Mouse (Mus musculus) spleen, adult 2 months (tissue): ENCODE data around the gene Slc25a19. TPM values are rescaled to one million over a fixed set of nuclear protein-coding genes. Genes with fewer than 3 reads are reported as not detected.

Experiments
- DNase-seq, 2 experiments: peaks; one replicate each; pipeline versions ENCODE4 v3.0.0 to v3.0.0-alpha.2; 2012 to 2021; ENCODE audit warnings: low spot score in 2 of 2, low read depth in 1 of 2
- H3K27ac ChIP-seq: fragments of 200-500 bp; 2 replicates; pipeline ENCODE4 v1.5.1; 2012; ENCODE audit warnings: low read length, inconsistent platforms; ENCODE audit not compliant: insufficient read depth
- H3K27me3 ChIP-seq: fragments of 200-500 bp; 2 replicates; pipeline ENCODE4 v1.6.1; 2012; ENCODE audit warnings: mild to moderate bottlenecking, moderate library complexity, low read length, inconsistent platforms; ENCODE audit not compliant: control insufficient read depth, insufficient read depth
- H3K36me3 ChIP-seq: fragments of 200-500 bp; 2 replicates; pipeline ENCODE4 v1.6.1; 2012; ENCODE audit warnings: mild to moderate bottlenecking, low read length, inconsistent platforms; ENCODE audit not compliant: control insufficient read depth, insufficient read depth
- H3K4me1 ChIP-seq: fragments of 200-500 bp; 2 replicates; pipeline ENCODE4 v1.6.1; 2011; ENCODE audit warnings: inconsistent platforms; ENCODE audit not compliant: control insufficient read depth, insufficient read depth, insufficient read length
- H3K4me3 ChIP-seq: fragments of 200-500 bp; 2 replicates; pipeline ENCODE4 v1.5.1; 2011; ENCODE audit warnings: mild to moderate bottlenecking, inconsistent platforms; ENCODE audit not compliant: insufficient read depth, insufficient read length; ENCODE audit errors: extremely low read depth
- CTCF ChIP-seq: fragments of 200-500 bp; IDR thresholded peaks from 2 replicates; pipeline ENCODE4 v1.5.1; 2011; ENCODE audit warnings: mild to moderate bottlenecking, inconsistent platforms; ENCODE audit not compliant: insufficient read depth, insufficient read length, insufficient replicate concordance; ENCODE audit errors: extremely low read depth
- POLR2A ChIP-seq: fragments of 200-500 bp; IDR thresholded peaks from 2 replicates; pipeline ENCODE4 v1.6.1; 2011; ENCODE audit warnings: low read depth, low read length, inconsistent platforms
- WGBS: fragments of 180-500 bp; shearing (Covaris S2); methylation state at CpG from one replicate; pipeline ENCODE4 v1.1.7; 2018; 5-methylcytosine and 5-hydroxymethylcytosine counted together
- polyA plus RNA-seq: library from polyadenylated mRNA; depleted of rRNA; stranded (reverse); fragments of >200 nt; gene quantifications from 2 replicates; pipeline ENCODE4 v1.2.3, GENCODE M21; 2012

Gene Slc25a19
- polyA plus RNA-seq, 1 experiment = 64.0 TPM

DNA sequence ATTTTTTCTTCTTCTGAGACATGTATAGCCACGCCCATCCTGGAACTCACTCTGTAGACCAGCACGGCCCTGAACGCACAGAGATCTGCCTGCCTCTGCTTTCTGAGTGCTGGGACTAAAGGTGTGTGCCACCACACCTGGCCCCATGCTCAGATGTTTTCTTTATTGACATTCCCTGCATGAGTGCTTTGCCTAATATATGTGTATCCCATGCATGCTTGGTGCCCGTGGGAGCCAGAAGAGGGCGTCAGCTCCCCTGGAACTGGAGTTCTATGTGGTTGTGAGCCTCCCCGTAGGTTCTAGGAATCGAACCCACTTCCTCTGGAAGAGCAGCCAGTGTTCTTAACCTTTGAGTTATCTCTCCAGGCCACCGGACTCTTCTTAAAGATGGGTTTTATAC lies 6.9 kb upstream of the Slc25a19 start:
- no peaks in the 10 kb centered on the region for H3K36me3 ChIP-seq
- H3K27me3 ChIP-seq = no peaks in the 10 kb centered on the region
- TF ChIP-seq CTCF = no peak
- TF ChIP-seq POLR2A = no peak
- 0 out of 2 replicates have a peak overlapping the region, but pooled peaks have one; percentile 25 for H3K27ac ChIP-seq
- peaks cover 40% of the 10 kb centered on the region for H3K4me1 ChIP-seq
- no peak for DNase-seq
- WGBS = 87% methylated on average over 8 of the region's 8 CpGs
- no peak overlapping the region for H3K4me3 ChIP-seq

- Histone ChIP-seq H3K4me1 (peaks cover 36% of the 10 kb centered on the region), H3K36me3 (no peaks in the 10 kb centered on the region), H3K27me3 (no peaks in the 10 kb centered on the region)
These were observed 6.0 kb upstream of the Slc25a19 start for GRCm38 (mm10) chr11:115634109-115634508.

DNA sequence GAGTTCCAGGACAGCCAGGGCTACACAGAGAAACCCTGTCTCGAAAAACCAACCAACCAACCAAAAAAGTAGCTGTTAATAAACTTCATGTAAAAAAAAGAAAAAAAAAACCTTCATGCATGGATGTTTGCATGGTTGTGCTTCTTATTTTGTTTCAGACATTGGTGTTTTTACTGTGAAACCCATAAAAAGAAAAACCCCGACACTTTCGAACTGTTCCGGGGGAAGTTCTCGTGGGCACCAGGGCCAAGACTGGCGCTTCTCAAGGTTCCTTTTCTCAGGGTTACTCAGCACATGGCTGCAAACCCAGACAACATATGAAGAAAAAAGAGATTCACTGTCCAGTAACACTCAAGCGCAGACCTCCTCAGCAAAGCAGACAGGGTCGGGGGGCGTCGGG lies 4.8 kb upstream of the Slc25a19 start:
- Histone ChIP-seq H3K4me3 (no peak overlapping the region), H3K27ac (peak overlapping the region; percentile 94), H3K27me3 (no peaks in the 10 kb centered on the region), H3K36me3 (no peaks in the 10 kb centered on the region), H3K4me1 (peaks cover 34% of the 10 kb centered on the region)
- 28% methylated on average over 10 of the region's 10 CpGs for WGBS
- peak in 1 of 2 experiments; percentile 59 for DNase-seq
- TF ChIP-seq CTCF = no peak
- TF ChIP-seq POLR2A = no peak

More at GRCm38 (mm10) chr11:115634109-115634508, 6.0 kb upstream of the Slc25a19 start:
- no peak for DNase-seq
- Histone ChIP-seq H3K4me3 (no peak overlapping the region), H3K27ac (peak overlapping the region; percentile 66)
- TF ChIP-seq POLR2A = no peak
- TF ChIP-seq CTCF = no peak
- WGBS = 77% methylated on average over 4 of the region's 4 CpGs

DNA sequence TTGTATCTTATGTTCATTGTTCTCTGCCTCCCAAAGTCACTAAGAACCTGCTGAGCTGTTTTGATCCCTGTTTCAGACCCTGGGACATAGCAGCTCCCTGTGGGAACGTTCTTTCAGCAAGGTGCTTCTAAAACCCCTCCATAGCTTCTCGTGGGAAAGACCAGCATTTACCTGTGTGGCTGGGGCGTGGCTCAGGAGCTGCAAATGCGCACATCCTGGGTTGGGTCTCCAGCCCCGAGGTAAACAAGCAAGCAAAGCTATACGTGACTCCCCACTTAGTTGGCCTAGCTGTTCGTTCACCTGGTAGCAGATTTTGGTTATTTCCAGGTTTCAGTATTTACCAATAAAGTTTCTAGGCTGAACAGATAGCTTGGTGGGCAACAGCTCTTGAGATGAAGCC lies 4.2 kb upstream of the Slc25a19 start:
- H3K4me3 ChIP-seq = no peak overlapping the region
- no peaks in the 10 kb centered on the region for H3K27me3 ChIP-seq
- peaks cover 34% of the 10 kb centered on the region for H3K4me1 ChIP-seq
- H3K36me3 ChIP-seq = no peaks in the 10 kb centered on the region
- 64% methylated on average over 7 of the region's 7 CpGs for WGBS
- H3K27ac ChIP-seq = peak overlapping the region; percentile 94
- no peak for DNase-seq
- no peak for TF ChIP-seq CTCF

DNA sequence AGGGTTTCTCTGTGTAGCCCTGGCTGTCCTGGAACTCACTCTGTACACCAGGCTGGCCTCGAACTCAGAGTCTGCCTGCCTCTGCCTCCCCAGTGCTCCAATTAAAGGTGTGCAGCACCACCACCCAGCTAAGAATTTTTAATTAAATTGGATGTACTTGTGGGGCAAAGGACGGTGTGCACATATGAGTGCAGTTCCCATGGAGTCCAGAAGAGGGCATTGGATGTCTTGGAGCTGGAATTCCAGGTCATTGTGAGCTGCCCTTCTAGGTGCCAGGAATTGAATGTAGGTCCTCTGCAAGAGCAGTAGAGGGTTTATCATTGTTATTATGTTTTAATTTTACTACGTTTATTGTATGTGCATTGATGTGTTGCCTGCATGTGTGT lies 3.4 kb upstream of the Slc25a19 start:
- WGBS = 31% methylated on average over 3 of the region's 3 CpGs
- Histone ChIP-seq H3K27me3 (no peaks in the 10 kb centered on the region), H3K27ac (peak overlapping the region; percentile 94), H3K36me3 (no peaks in the 10 kb centered on the region), H3K4me1 (peaks cover 34% of the 10 kb centered on the region), H3K4me3 (peak overlapping the region; percentile 33; the same call in 1 of the 2 replicates)
- TF ChIP-seq CTCF (peak; percentile 21; the same call in 1 of the 2 replicates), POLR2A (no peak)
- DNase-seq = no peak

- peak; percentile 90 to 94 for DNase-seq
- Histone ChIP-seq H3K27me3 (no peaks in the 10 kb centered on the region), H3K4me3 (peak overlapping the region; percentile 33), H3K36me3 (no peaks in the 10 kb centered on the region), H3K27ac (peak overlapping the region; percentile 94), H3K4me1 (peaks cover 37% of the 10 kb centered on the region)
- peak; percentile 68 for TF ChIP-seq POLR2A
- no peak for TF ChIP-seq CTCF
- 31% methylated on average over 16 of the region's 16 CpGs for WGBS
These were observed 2.7 kb upstream of the Slc25a19 start for GRCm38 (mm10) chr11:115630532-115631504.
